Mouse (Mus musculus) left cerebral cortex, postnatal 25 days (tissue): ENCODE results near the gene Slc24a2. TPM values are rescaled to one million over a fixed set of nuclear protein-coding genes. Genes with fewer than 3 reads are reported as not detected.

Experiments used
- DNase-seq, 2 experiments: peaks; one replicate each; pipeline ENCODE4 v3.0.0; 2022; ENCODE audit warnings: low spot score in 2 of 2, mixed read lengths in 1 of 2
- intact Hi-C: fragments of 180-260 bp; cut with DNase I; formaldehyde crosslinking; loops from one replicate; pipeline ENCODE4 v1.15.1; 2025
- total RNA-seq, 2 experiments: library from RNA; stranded (reverse); gene quantifications; 2 replicates each; pipeline ENCODE4 v1.2.3; 2021

Gene Slc24a2
- total RNA-seq, 2 experiments from 2014 or later, result 262 to 313 TPM

- DNase-seq, result no peak
- intact Hi-C loops, result no loop called here
These were observed 216.3 kb downstream of the Slc24a2 start for GRCm38 (mm10) chr4:87013721-87014620.

GRCm38 (mm10) chr4:86992470-86992869, 237.8 kb downstream of the Slc24a2 start:
- intact Hi-C loops, result no loop called here

DNA sequence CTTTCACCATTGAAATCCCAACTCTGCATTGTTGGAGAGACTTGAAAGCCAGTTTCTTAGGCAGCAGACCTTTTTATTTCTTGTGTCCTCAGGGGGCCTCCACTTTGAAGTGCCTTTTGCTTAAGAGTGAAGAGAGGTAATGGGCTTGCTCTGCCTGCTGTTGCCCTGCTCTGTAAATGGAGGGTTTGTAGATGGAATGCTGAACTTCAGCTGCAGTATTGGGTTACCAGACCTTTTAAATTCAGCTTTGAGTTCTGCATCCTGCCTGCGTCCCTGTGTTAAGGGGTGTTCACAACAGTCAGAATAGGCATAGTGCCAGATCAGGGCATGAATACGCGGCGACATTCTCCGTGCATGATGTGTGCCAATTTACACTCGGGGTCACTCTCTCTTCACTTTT, 241.0 kb downstream of the Slc24a2 start:
- intact Hi-C loops, result no loop called here

More at GRCm38 (mm10) chr4:86992470-86992869, 237.8 kb downstream of the Slc24a2 start:
- no peak for DNase-seq

GRCm38 (mm10) chr4:86987846-86988245, 242.4 kb downstream of the Slc24a2 start:
- DNase-seq, result no peak
- intact Hi-C loops, result no loop called here

More for the DNA sequence above, 241.0 kb downstream of the Slc24a2 start:
- no peak for DNase-seq

DNA sequence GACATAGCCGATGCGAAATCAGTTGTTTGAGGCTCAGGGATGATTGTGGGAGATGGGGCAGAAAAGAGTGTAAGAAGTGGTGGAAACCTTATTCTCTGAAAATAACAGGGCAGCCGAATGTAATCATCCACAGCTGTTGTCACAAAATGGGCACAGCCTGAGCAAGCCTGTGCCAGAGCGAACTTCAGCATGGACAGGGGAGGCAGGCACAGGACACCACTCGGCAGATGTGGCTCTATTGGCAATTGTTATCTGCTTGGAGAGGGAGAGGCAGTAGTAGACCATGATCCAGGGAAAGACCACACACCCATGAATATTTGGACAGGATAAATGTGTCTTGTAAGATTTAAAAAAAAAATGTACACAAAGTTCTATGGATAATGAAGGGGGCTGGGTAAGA, 253.0 kb downstream of the Slc24a2 start:
- DNase-seq, result no peak
- intact Hi-C loops, result no loop called here

GRCm38 (mm10) chr4:86957576-86958411, 272.5 kb downstream of the Slc24a2 start:
- peak; percentile 77 to 86 for DNase-seq
- intact Hi-C loops, result loop anchor here (2.0 kb wide), 1 partner anchor 405 kb away; no protein-coding TSS in a partner anchor

- intact Hi-C loops, result no loop called here
- DNase-seq, result no peak
These were observed 274.8 kb downstream of the Slc24a2 start for GRCm38 (mm10) chr4:86955448-86955847.

DNA sequence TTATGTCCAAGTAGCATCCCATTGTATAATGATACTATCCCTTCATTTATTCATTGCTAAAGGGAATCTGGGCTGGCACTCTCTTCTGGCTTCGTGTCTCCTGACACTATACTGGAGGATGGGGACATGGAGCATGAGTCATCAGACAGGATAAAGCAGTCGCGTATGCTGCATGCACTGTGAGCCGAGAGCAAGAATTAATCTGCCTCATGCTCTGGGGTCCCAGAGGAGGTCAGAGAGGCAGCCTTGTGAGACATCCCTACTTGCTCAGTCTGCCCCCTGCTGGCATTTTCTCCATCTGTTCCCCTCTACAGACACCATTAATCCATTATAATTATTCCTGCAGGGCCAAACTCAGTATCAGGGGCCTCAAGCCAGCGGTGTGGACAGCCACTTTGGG, 276.8 kb downstream of the Slc24a2 start:
- intact Hi-C loops, result no loop called here

DNA sequence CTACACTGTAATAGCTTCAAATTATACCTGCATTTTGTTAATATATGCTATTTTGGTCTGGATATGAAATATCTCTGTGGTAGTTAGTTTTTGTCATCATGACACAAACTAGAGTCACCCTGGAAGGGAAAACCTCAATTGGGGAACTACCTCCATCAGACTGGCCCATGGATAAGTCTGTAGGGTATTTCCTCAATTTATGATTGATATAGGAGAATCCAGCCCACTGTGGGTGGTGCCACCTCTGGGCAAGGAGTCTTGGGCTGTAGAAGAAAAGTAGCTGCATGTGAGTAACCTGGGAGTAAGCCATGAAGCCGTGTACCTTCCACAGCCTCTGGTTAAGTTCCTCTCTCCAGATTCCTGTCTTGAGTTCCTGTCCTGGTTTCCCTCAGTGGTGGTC, 281.5 kb downstream of the Slc24a2 start:
- intact Hi-C loops, result no loop called here
- DNase-seq, result no peak

More for the DNA sequence above, 276.8 kb downstream of the Slc24a2 start:
- peak in 1 of 2 experiments; percentile 63 for DNase-seq

- intact Hi-C loops, result no loop called here
- DNase-seq, result no peak
These were observed 287.0 kb downstream of the Slc24a2 start for GRCm38 (mm10) chr4:86943296-86943695.

- intact Hi-C loops, result no loop called here
These were observed 287.6 kb downstream of the Slc24a2 start for GRCm38 (mm10) chr4:86942656-86943055.

DNA sequence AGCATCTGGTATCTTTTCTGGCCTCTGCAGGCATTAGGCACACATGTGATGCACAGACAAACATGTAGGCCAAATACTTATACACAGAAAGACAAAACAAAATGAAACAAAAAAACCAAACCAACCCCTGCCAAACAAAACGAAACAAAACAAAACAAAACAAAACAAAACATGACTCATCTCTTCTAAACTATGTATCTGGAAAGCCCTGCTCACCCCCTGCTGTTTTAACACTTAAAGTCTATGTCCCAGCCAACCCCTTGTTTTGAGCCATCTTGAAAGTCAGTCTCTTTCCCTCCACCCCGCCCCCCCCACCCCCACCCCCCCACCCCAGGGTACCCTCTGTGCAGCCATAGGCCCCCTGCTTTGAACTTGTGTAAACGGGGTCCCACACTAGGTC, 293.6 kb downstream of the Slc24a2 start:
- intact Hi-C loops, result no loop called here
- DNase-seq, result no peak

More at GRCm38 (mm10) chr4:86942656-86943055, 287.6 kb downstream of the Slc24a2 start:
- no peak for DNase-seq

- no peak for DNase-seq
- intact Hi-C loops, result no loop called here
These were observed 294.1 kb downstream of the Slc24a2 start for GRCm38 (mm10) chr4:86936217-86936616.
